Mouse (Mus musculus) liver, embryonic 16.5 days (tissue): Measurements from ENCODE around the gene Rps17. TPM values are rescaled to one million over a fixed set of nuclear protein-coding genes. Genes with fewer than 3 reads are reported as not detected.

Experiments used
- ATAC-seq: fragments of 200-750 bp; cut with Nextera tagmentation; 2 replicates; pipeline ENCODE4 v1.8.0; 2017; ENCODE audit warnings: low read depth, mild to moderate bottlenecking, moderate number of reproducible peaks, moderate library complexity
- H3K27ac ChIP-seq: fragments of 300-500 bp; sonication (generic); 2 replicates; pipeline ENCODE4 v1.5.1; 2014; ENCODE audit warnings: mild to moderate bottlenecking, low read length
- H3K27me3 ChIP-seq: fragments of 300-500 bp; sonication (generic); 2 replicates; pipeline ENCODE4 v1.6.1; 2014; ENCODE audit warnings: low read depth, low read length, mixed read lengths; ENCODE audit not compliant: control insufficient read depth, insufficient read depth
- H3K36me3 ChIP-seq: fragments of 300-500 bp; sonication (generic); 2 replicates; pipeline ENCODE4 v1.6.1; 2014; ENCODE audit warnings: mild to moderate bottlenecking; ENCODE audit not compliant: control insufficient read depth, insufficient read depth
- H3K4me1 ChIP-seq: fragments of 300-500 bp; sonication (generic); 2 replicates; pipeline ENCODE4 v1.6.1; 2014; ENCODE audit warnings: low read depth, low read length, mixed read lengths; ENCODE audit not compliant: control insufficient read depth
- H3K4me2 ChIP-seq: fragments of 300-500 bp; sonication (generic); 2 replicates; pipeline ENCODE4 v1.6.1; 2014; ENCODE audit warnings: low read depth, low read length, mixed read lengths
- H3K4me3 ChIP-seq: fragments of 300-500 bp; sonication (generic); 2 replicates; pipeline ENCODE4 v1.5.1; 2014; ENCODE audit warnings: low read depth, mild to moderate bottlenecking, low read length
- H3K9ac ChIP-seq: fragments of 300-500 bp; sonication (generic); 2 replicates; pipeline ENCODE4 v1.6.1; 2014; ENCODE audit warnings: low read depth, low read length
- H3K9me3 ChIP-seq: fragments of 300-500 bp; sonication (generic); replicated peaks from 2 replicates; pipeline ENCODE4 v1.6.1; 2016; ENCODE audit warnings: low read length; ENCODE audit not compliant: control insufficient read depth
- WGBS: fragments of 180-500 bp; shearing (Covaris S2); extraction: QIAGEN DNeasy Blood & Tissue Kit; methylation state at CpG from one replicate; pipeline ENCODE4 v1.1.7; 2014; ENCODE audit not compliant: insufficient replicate concordance; 5-methylcytosine and 5-hydroxymethylcytosine counted together
- polyA plus RNA-seq: library from polyadenylated mRNA; unstranded; fragments of >200 nt; fragmentation: Nextera tagmentation; extraction: Ambion mirVana; gene quantifications from 2 replicates; pipeline ENCODE4 v1.2.1, GENCODE M21; 2015

The Rps17 gene
- polyA plus RNA-seq, 1 experiment from 2014 or later: 564 TPM

GRCm38 (mm10) chr7:81298206-81298605 is 46.8 kb downstream of the Rps17 start:
- no peak overlapping the region for H3K9ac ChIP-seq
- no peak overlapping the region for H3K4me3 ChIP-seq
- H3K9me3 ChIP-seq: no peaks in the 10 kb centered on the region
- H3K36me3 ChIP-seq: no peaks in the 10 kb centered on the region
- no peaks in the 10 kb centered on the region for H3K27me3 ChIP-seq
- 43% methylated on average over 6 of the region's 6 CpGs for WGBS
- no peak for ATAC-seq
- H3K4me2 ChIP-seq: no peak overlapping the region
- no peaks in the 10 kb centered on the region for H3K4me1 ChIP-seq
- H3K27ac ChIP-seq: no peak overlapping the region

DNA sequence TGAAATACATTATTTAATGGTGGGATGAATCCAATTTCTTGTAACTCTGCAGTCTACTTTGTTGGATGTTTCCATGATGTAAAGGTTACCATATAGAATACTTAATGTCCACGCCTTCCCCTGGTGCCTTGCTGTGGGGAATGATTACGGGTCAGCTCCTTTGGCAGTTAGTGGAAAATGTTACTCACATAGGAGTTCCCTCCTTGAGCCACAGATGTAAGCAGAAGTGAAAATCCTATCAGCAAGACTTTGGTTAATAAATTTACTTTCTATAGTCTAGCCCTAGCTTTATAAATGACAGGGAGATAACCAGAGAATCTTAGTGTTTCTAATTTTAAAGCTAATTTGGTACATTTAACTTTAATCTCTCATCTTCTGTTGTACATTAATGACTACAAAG is 49.9 kb downstream of the Rps17 start:
- no peak overlapping the region for H3K27ac ChIP-seq
- no peak for ATAC-seq
- H3K4me2 ChIP-seq: no peak overlapping the region
- H3K9ac ChIP-seq: no peak overlapping the region
- no peak overlapping the region for H3K4me3 ChIP-seq
- H3K4me1 ChIP-seq: no peaks in the 10 kb centered on the region
- H3K9me3 ChIP-seq: no peaks in the 10 kb centered on the region
- WGBS: 63% methylated on average over 2 of the region's 2 CpGs
- no peaks in the 10 kb centered on the region for H3K36me3 ChIP-seq
- H3K27me3 ChIP-seq: no peaks in the 10 kb centered on the region

Other genes starting within 250 kb of the Rps17 start
- 0.90 and 0.96 TPM in 2 replicates for gene Slc28a1, start 230.5 kb downstream of the Rps17 start, polyA plus RNA-seq
- 1.1 and 1.2 TPM in 2 replicates for gene Pde8a, start 131.7 kb downstream of the Rps17 start, polyA plus RNA-seq
- gene Cpeb1, start 110.2 kb upstream of the Rps17 start, polyA plus RNA-seq: not detected in 2 replicates
- 0.07 TPM in 1 of 2 replicates, not detected in the other for gene Ap3b2, start 148.7 kb upstream of the Rps17 start, polyA plus RNA-seq
- not detected in 2 replicates for gene BC048679, start 153.0 kb upstream of the Rps17 start, polyA plus RNA-seq
- 0.21 and 0.59 TPM in 2 replicates for gene Fsd2, start 221.7 kb upstream of the Rps17 start, polyA plus RNA-seq
- 1.5 and 2.4 TPM in 2 replicates for gene Whamm, start 226.0 kb upstream of the Rps17 start, polyA plus RNA-seq